9 mouse cellular contexts compared by ENCODE assay signal in genomic region chr5:33438214-33438613, GRCm38 (mm10). TPM values are rescaled to one million over a fixed set of nuclear protein-coding genes. Genes with fewer than 3 reads are reported as not detected.
DNase-seq lines count a peak whose midpoint lies in the region; ATAC-seq lines count a peak whose summit lies in the region.
"Had no signal": no experiment of that assay in that cellular context is flagged by ENCODE, and none has a peak within 500 bp of the region (broad histone marks: within the 10 kb centered on the region; RNA-seq: fewer than 3 reads in every experiment).

No protein-coding gene starts in this region.

- no peak overlapping the region for H3K4me2 ChIP-seq in neural tube, embryonic 15.5 days
- no peak overlapping the region for H3K4me2 ChIP-seq in liver, embryonic 12.5 days
- H3K4me2 ChIP-seq: heart, embryonic 13.5 days had no signal

- H3K4me3 ChIP-seq in neural tube, embryonic 15.5 days (replicated peaks), result no peak overlapping the region
- H3K4me3 ChIP-seq in liver, embryonic 12.5 days, result no peak overlapping the region
- H3K4me3 ChIP-seq: heart, embryonic 13.5 days had no signal

- H3K9me3 ChIP-seq in neural tube, embryonic 15.5 days (replicated peaks), result no peaks in the 10 kb centered on the region
- no peaks in the 10 kb centered on the region for H3K9me3 ChIP-seq in liver, embryonic 12.5 days (replicated peaks)
- H3K9me3 ChIP-seq: heart, embryonic 13.5 days had no signal

- no peak for ATAC-seq in neural tube, embryonic 15.5 days (ENCODE audit: low FRiP score)
- peak; percentile 69 for ATAC-seq in liver, embryonic 12.5 days

- H3K9ac ChIP-seq in neural tube, embryonic 15.5 days (replicated peaks), result no peak overlapping the region
- no peak overlapping the region for H3K9ac ChIP-seq in liver, embryonic 12.5 days
- H3K9ac ChIP-seq: heart, embryonic 13.5 days had no signal

- no peaks in the 10 kb centered on the region for H3K36me3 ChIP-seq in neural tube, embryonic 15.5 days
- no peaks in the 10 kb centered on the region for H3K36me3 ChIP-seq in liver, embryonic 12.5 days
- H3K36me3 ChIP-seq: heart, embryonic 13.5 days had no signal

- H3K27me3 ChIP-seq in neural tube, embryonic 15.5 days (replicated peaks), result peaks cover 99% of the 10 kb centered on the region
- peaks cover 99% of the 10 kb centered on the region for H3K27me3 ChIP-seq in liver, embryonic 12.5 days (replicated peaks)

- no peak overlapping the region for H3K27ac ChIP-seq in neural tube, embryonic 15.5 days (replicated peaks)
- no peak overlapping the region for H3K27ac ChIP-seq in liver, embryonic 12.5 days
- H3K27ac ChIP-seq: heart, embryonic 13.5 days had no signal

- DNase-seq in neural tube, embryonic 10.5 days (ENCODE audit: extremely low spot score, low spot score), result peak; percentile 90
- DNase-seq in embryo, embryonic 11 days, result peak; percentile 95
- DNase-seq in heart, adult 9 months (ENCODE audit: low spot score in 2 of 2), result peak; percentile 34 to 71
- peak; percentile 98 for DNase-seq in kidney, postnatal 10 days
- peak; percentile 76 for DNase-seq in ovary, adult 18-20 months (ENCODE audit: low spot score)
- peak; percentile 78 to 81 for DNase-seq in thymus, postnatal 36 days

- 4% methylated on average over 23 of the region's 23 CpGs for WGBS in neural tube, embryonic 15.5 days
- WGBS in liver, embryonic 12.5 days (ENCODE audit: insufficient replicate concordance), result 3% methylated on average over 23 of the region's 23 CpGs

- peaks cover 29% of the 10 kb centered on the region for H3K4me1 ChIP-seq in neural tube, embryonic 15.5 days
- H3K4me1 ChIP-seq in liver, embryonic 12.5 days, result peaks cover 17% of the 10 kb centered on the region

RNA-seq across cellular contexts. Expression of gene Nkx1-1, which starts 4.4 kb away (rescaled TPM):
- 0.40 and 0.79 TPM in 2 replicates for polyA plus RNA-seq in neural tube, embryonic 15.5 days (2015; fragmentation: Nextera tagmentation; extraction: Ambion mirVana)
- polyA plus RNA-seq in liver, embryonic 12.5 days (2016; fragmentation: Nextera tagmentation; extraction: Ambion mirVana), result not detected in 2 replicates
- polyA plus RNA-seq: heart, embryonic 13.5 days had no signal

RNA-seq across cellular contexts. Expression of gene Uvssa, which starts 59.9 kb away (rescaled TPM):
- polyA plus RNA-seq in neural tube, embryonic 15.5 days (2015; fragmentation: Nextera tagmentation; extraction: Ambion mirVana), result 7.6 and 7.8 TPM in 2 replicates
- polyA plus RNA-seq in liver, embryonic 12.5 days (2016; fragmentation: Nextera tagmentation; extraction: Ambion mirVana), result 3.5 and 3.6 TPM in 2 replicates
